Mouse (Mus musculus): Measurements from ENCODE around the gene Gm3776. TPM values are rescaled to one million over a fixed set of nuclear protein-coding genes. Genes with fewer than 3 reads are reported as not detected.
"Not testable (repeated sequence)": the region's sequence is repeated elsewhere in the genome, so short reads cannot be mapped to it uniquely, and the experiment has no call there.

The Gm3776 gene
- not detected in 2 replicates for polyA plus RNA-seq (2014; fragmentation: Nextera tagmentation; extraction: Ambion mirVana)

DNA sequence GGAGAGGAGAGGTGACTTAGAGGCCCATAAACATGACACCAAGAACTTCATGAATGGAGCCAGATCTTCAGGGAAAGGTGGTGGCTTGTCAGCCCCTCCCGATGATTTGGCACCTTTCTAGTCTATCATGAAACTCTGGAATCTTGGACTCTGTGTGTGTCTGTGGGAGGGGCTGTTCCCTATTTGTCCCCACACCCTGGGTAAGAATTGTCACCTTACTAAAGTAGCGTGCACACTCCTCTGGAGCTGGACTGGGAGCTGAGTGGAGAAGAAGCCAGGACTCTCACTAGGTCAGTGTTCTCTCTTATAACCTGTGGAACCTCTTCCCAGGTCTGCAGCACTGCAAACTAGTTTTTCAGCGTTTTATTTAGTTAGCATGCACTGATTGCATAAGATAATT, at the start of gene Gm3776:
Gene Gm3776 (plus strand): TSS at position 216 of the 400 bp plus-strand sequence.
- H3K9ac ChIP-seq (ENCODE audit: low read length); H3K27me3 ChIP-seq (ENCODE audit: control insufficient read depth, insufficient read depth, low read length); ATAC-seq (ENCODE audit: low FRiP score); H3K27ac ChIP-seq (ENCODE audit: low read depth, low read length); H3K4me1 ChIP-seq (ENCODE audit: control insufficient read depth, insufficient read depth, low read length); H3K36me3 ChIP-seq (ENCODE audit: control insufficient read depth, insufficient read depth, low read length); DNase-seq (ENCODE audit: low spot score, missing footprints); H3K4me2 ChIP-seq; H3K9me3 ChIP-seq (ENCODE audit: control insufficient read depth, low read length); H3K4me3 ChIP-seq (ENCODE audit: low read depth, low read length): not testable (repeated sequence)
- WGBS, result 87% methylated on average over 1 of the region's 3 CpGs

GRCm38 (mm10) chr9:78208956-78209355, 48.0 kb upstream of the Gm3776 start:
- Histone ChIP-seq H3K4me1 (ENCODE audit: control insufficient read depth, insufficient read depth, low read length) (no peaks in the 10 kb centered on the region), H3K27me3 (ENCODE audit: control insufficient read depth, insufficient read depth, low read length) (no peaks in the 10 kb centered on the region), H3K9ac (ENCODE audit: low read length) (no peak overlapping the region), H3K36me3 (ENCODE audit: control insufficient read depth, insufficient read depth, low read length) (no peaks in the 10 kb centered on the region), H3K27ac (ENCODE audit: low read depth, low read length) (no peak overlapping the region), H3K9me3 (ENCODE audit: control insufficient read depth, low read length) (no peaks in the 10 kb centered on the region), H3K4me3 (ENCODE audit: low read depth, low read length) (no peak overlapping the region), H3K4me2 (no peak overlapping the region)
- 75% methylated on average over 4 of the region's 4 CpGs for WGBS
- ATAC-seq (ENCODE audit: low FRiP score), result no peak
- DNase-seq (ENCODE audit: low spot score, missing footprints), result no peak

DNA sequence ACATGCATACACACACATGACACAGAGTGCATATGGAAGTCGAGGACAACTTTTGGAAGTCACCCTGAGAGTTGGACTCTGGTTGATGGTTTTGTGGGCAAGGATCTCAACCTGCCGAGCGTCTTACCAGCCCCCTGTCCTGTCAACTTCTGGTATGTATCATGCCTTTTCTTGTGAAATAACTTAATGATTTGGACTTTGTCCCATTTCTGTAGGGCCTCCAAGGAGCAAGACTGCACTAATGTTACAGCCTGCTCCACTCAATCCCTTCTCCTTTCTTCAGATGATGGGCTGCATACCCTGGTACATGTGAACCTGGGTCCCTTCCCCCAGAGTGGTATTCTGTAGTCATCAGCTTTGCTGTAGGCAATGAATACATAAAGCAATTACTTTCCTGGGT, 46.9 kb upstream of the Gm3776 start:
- ATAC-seq (ENCODE audit: low FRiP score), result no peak
- 89% methylated on average over 3 of the region's 3 CpGs for WGBS
- Histone ChIP-seq H3K9ac (ENCODE audit: low read length) (no peak overlapping the region), H3K36me3 (ENCODE audit: control insufficient read depth, insufficient read depth, low read length) (no peaks in the 10 kb centered on the region), H3K27ac (ENCODE audit: low read depth, low read length) (no peak overlapping the region), H3K4me1 (ENCODE audit: control insufficient read depth, insufficient read depth, low read length) (no peaks in the 10 kb centered on the region), H3K27me3 (ENCODE audit: control insufficient read depth, insufficient read depth, low read length) (no peaks in the 10 kb centered on the region), H3K4me3 (ENCODE audit: low read depth, low read length) (no peak overlapping the region), H3K4me2 (no peak overlapping the region), H3K9me3 (ENCODE audit: control insufficient read depth, low read length) (no peaks in the 10 kb centered on the region)
- DNase-seq (ENCODE audit: low spot score, missing footprints), result no peak

GRCm38 (mm10) chr9:78210821-78211220, 46.1 kb upstream of the Gm3776 start:
- no peaks in the 10 kb centered on the region for H3K36me3 ChIP-seq (ENCODE audit: control insufficient read depth, insufficient read depth, low read length)
- WGBS, result 93% methylated on average over 2 of the region's 2 CpGs
- no peak overlapping the region for H3K4me3 ChIP-seq (ENCODE audit: low read depth, low read length)
- H3K4me2 ChIP-seq, result no peak overlapping the region
- no peaks in the 10 kb centered on the region for H3K9me3 ChIP-seq (ENCODE audit: control insufficient read depth, low read length)
- H3K27me3 ChIP-seq (ENCODE audit: control insufficient read depth, insufficient read depth, low read length), result no peaks in the 10 kb centered on the region
- no peaks in the 10 kb centered on the region for H3K4me1 ChIP-seq (ENCODE audit: control insufficient read depth, insufficient read depth, low read length)
- no peak overlapping the region for H3K27ac ChIP-seq (ENCODE audit: low read depth, low read length)
- no peak for ATAC-seq (ENCODE audit: low FRiP score)
- no peak overlapping the region for H3K9ac ChIP-seq (ENCODE audit: low read length)
- DNase-seq (ENCODE audit: low spot score, missing footprints), result no peak

DNA sequence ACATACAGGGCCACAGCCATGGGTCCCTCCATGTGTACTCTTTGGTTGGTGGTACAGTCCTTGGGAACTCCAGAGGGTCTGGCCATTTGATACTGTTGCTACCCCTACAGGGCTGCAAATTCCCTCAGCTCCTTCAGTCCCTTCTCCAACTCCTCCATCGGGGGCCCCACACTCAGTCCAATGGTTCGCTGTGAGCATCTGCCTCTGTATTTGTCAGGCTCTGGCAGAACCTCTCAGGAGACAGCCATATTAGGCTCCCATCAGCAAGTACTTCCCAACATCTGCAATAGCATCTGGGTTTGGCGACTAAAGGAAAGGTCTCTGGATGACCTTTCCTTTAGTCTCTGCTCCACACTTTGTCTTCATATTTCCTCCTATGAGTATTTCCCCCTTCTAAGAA, 45.4 kb upstream of the Gm3776 start:
- 96% methylated on average over 3 of the region's 3 CpGs for WGBS

GRCm38 (mm10) chr9:78212341-78213049, 44.4 kb upstream of the Gm3776 start:
- Histone ChIP-seq H3K9ac (ENCODE audit: low read length) (no peak overlapping the region), H3K4me1 (ENCODE audit: control insufficient read depth, insufficient read depth, low read length) (no peaks in the 10 kb centered on the region), H3K4me3 (ENCODE audit: low read depth, low read length) (no peak overlapping the region), H3K27ac (ENCODE audit: low read depth, low read length) (no peak overlapping the region), H3K9me3 (ENCODE audit: control insufficient read depth, low read length) (no peaks in the 10 kb centered on the region), H3K4me2 (no peak overlapping the region), H3K27me3 (ENCODE audit: control insufficient read depth, insufficient read depth, low read length) (no peaks in the 10 kb centered on the region), H3K36me3 (ENCODE audit: control insufficient read depth, insufficient read depth, low read length) (no peaks in the 10 kb centered on the region)
- WGBS, result 84% methylated on average over 7 of the region's 7 CpGs
- DNase-seq (ENCODE audit: low spot score, missing footprints) (no peak), ATAC-seq (ENCODE audit: low FRiP score) (no peak)

More for the DNA sequence above, 45.4 kb upstream of the Gm3776 start:
- H3K36me3 ChIP-seq (ENCODE audit: control insufficient read depth, insufficient read depth, low read length), result no peaks in the 10 kb centered on the region
- no peaks in the 10 kb centered on the region for H3K27me3 ChIP-seq (ENCODE audit: control insufficient read depth, insufficient read depth, low read length)
- no peak overlapping the region for H3K27ac ChIP-seq (ENCODE audit: low read depth, low read length)
- H3K4me2 ChIP-seq, result no peak overlapping the region
- no peak overlapping the region for H3K4me3 ChIP-seq (ENCODE audit: low read depth, low read length)
- no peaks in the 10 kb centered on the region for H3K9me3 ChIP-seq (ENCODE audit: control insufficient read depth, low read length)
- no peak for ATAC-seq (ENCODE audit: low FRiP score)
- no peak overlapping the region for H3K9ac ChIP-seq (ENCODE audit: low read length)
- no peaks in the 10 kb centered on the region for H3K4me1 ChIP-seq (ENCODE audit: control insufficient read depth, insufficient read depth, low read length)
- DNase-seq (ENCODE audit: low spot score, missing footprints), result no peak

GRCm38 (mm10) chr9:78217074-78217473, 39.9 kb upstream of the Gm3776 start:
- Histone ChIP-seq H3K27ac (ENCODE audit: low read depth, low read length) (no peak overlapping the region), H3K36me3 (ENCODE audit: control insufficient read depth, insufficient read depth, low read length) (no peaks in the 10 kb centered on the region), H3K4me1 (ENCODE audit: control insufficient read depth, insufficient read depth, low read length) (no peaks in the 10 kb centered on the region), H3K4me3 (ENCODE audit: low read depth, low read length) (no peak overlapping the region), H3K27me3 (ENCODE audit: control insufficient read depth, insufficient read depth, low read length) (no peaks in the 10 kb centered on the region), H3K9ac (ENCODE audit: low read length) (no peak overlapping the region), H3K9me3 (ENCODE audit: control insufficient read depth, low read length) (no peaks in the 10 kb centered on the region), H3K4me2 (no peak overlapping the region)
- DNase-seq (ENCODE audit: low spot score, missing footprints) (no peak), ATAC-seq (ENCODE audit: low FRiP score) (no peak)
- WGBS, result 84% methylated on average over 4 of the region's 4 CpGs

- no peaks in the 10 kb centered on the region for H3K27me3 ChIP-seq (ENCODE audit: control insufficient read depth, insufficient read depth, low read length)
- 71% methylated on average over 8 of the region's 8 CpGs for WGBS
Observed at GRCm38 (mm10) chr9:78222616-78223015, 34.3 kb upstream of the Gm3776 start.

DNA sequence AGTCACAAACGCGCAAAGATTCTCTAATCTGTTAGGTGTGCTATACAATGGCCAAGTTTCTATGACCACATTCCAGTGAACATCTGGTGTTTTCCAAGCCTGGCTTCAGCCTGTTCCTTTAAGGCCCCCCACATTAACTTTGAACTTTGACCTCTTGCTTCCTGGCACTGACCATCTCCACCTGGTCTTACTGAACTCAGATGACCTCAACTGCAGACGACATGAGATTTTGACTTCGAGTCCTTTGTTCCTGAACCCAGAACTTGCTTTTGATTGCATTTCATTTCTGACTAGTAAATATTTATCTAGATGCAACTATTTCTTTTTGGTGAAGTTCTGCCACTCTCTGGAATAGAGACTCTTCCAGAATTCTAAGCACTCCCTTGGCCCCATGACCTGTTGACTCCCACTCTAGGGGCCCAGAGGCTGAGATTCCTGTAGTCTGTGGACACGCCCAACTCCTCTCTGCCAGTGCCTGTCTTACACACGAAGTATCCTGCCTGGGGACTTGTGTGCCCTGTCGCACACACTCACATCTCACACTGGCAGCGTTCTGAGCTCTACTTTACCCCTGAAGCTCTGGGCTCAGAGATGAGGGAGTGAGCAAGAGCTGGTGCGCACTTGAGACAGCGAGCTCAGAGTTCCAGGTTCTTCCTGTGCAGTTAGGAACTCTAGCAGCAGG, 33.6 kb upstream of the Gm3776 start:
- H3K4me1 ChIP-seq (ENCODE audit: control insufficient read depth, insufficient read depth, low read length), result no peaks in the 10 kb centered on the region
- DNase-seq (ENCODE audit: low spot score, missing footprints) (no peak), ATAC-seq (ENCODE audit: low FRiP score) (no peak)
- H3K27ac ChIP-seq (ENCODE audit: low read depth, low read length), result no peak overlapping the region
- no peak overlapping the region for H3K9ac ChIP-seq (ENCODE audit: low read length)
- WGBS, result 83% methylated on average over 10 of the region's 10 CpGs
- H3K9me3 ChIP-seq (ENCODE audit: control insufficient read depth, low read length), result no peaks in the 10 kb centered on the region
- H3K36me3 ChIP-seq (ENCODE audit: control insufficient read depth, insufficient read depth, low read length), result no peaks in the 10 kb centered on the region
- H3K27me3 ChIP-seq (ENCODE audit: control insufficient read depth, insufficient read depth, low read length), result no peaks in the 10 kb centered on the region
- no peak overlapping the region for H3K4me3 ChIP-seq (ENCODE audit: low read depth, low read length)
- no peak overlapping the region for H3K4me2 ChIP-seq

More at GRCm38 (mm10) chr9:78222616-78223015, 34.3 kb upstream of the Gm3776 start:
- no peak overlapping the region for H3K4me2 ChIP-seq
- no peak overlapping the region for H3K27ac ChIP-seq (ENCODE audit: low read depth, low read length)
- ATAC-seq (ENCODE audit: low FRiP score) (no peak), DNase-seq (ENCODE audit: low spot score, missing footprints) (no peak)
- no peaks in the 10 kb centered on the region for H3K36me3 ChIP-seq (ENCODE audit: control insufficient read depth, insufficient read depth, low read length)
- H3K4me3 ChIP-seq (ENCODE audit: low read depth, low read length), result no peak overlapping the region
- H3K9ac ChIP-seq (ENCODE audit: low read length), result no peak overlapping the region
- no peaks in the 10 kb centered on the region for H3K9me3 ChIP-seq (ENCODE audit: control insufficient read depth, low read length)
- no peaks in the 10 kb centered on the region for H3K4me1 ChIP-seq (ENCODE audit: control insufficient read depth, insufficient read depth, low read length)
